Mouse (Mus musculus) heart, embryonic 14.5 days (tissue): Measurements from ENCODE around the gene Rft1. TPM values are rescaled to one million over a fixed set of nuclear protein-coding genes. Genes with fewer than 3 reads are reported as not detected.
A peak's percentile ranks its signal among the peaks of the same experiment; 100 is the strongest.

Experiments
- ATAC-seq: fragments of 200-750 bp; cut with Nextera tagmentation; 2 replicates; pipeline ENCODE4 v1.8.0; 2017; ENCODE audit warnings: low read depth, moderate TSS enrichment; ENCODE audit not compliant: insufficient number of reproducible peaks, insufficient read depth, low FRiP score
- H3K27ac ChIP-seq, 2 experiments: fragments of 200-500 bp in 1 of 2; fragments of 300-500 bp in 1 of 2; sonication (generic) in 1 of 2; replicated peaks in 1 of 2; 2 replicates each; pipeline ENCODE4 v1.5.1; 2012 to 2014; ENCODE audit warnings: low read depth in 2 of 2, low read length in 2 of 2, control low read depth in 1 of 2, mild to moderate bottlenecking in 1 of 2, mixed read lengths in 1 of 2; ENCODE audit not compliant: control insufficient read depth in 1 of 2, insufficient read depth in 1 of 2
- H3K27me3 ChIP-seq: fragments of 300-500 bp; sonication (generic); 2 replicates; pipeline ENCODE4 v1.6.1; 2014; ENCODE audit warnings: mild to moderate bottlenecking, low read length, control low read depth; ENCODE audit not compliant: control insufficient read depth, insufficient read depth
- H3K36me3 ChIP-seq: fragments of 300-500 bp; sonication (generic); 2 replicates; pipeline ENCODE4 v1.6.1; 2014; ENCODE audit warnings: mild to moderate bottlenecking, control low read depth, low read length, mixed read lengths; ENCODE audit not compliant: control insufficient read depth, insufficient read depth
- H3K4me1 ChIP-seq, 2 experiments: fragments of 200-500 bp in 1 of 2; fragments of 300-500 bp in 1 of 2; sonication (generic) in 1 of 2; 2 replicates each; pipeline ENCODE4 v1.6.1; 2012 to 2014; ENCODE audit warnings: low read length in 2 of 2, control low read depth in 1 of 2, mixed read lengths in 1 of 2; ENCODE audit not compliant: control insufficient read depth in 2 of 2, insufficient read depth in 2 of 2
- H3K4me2 ChIP-seq: fragments of 300-500 bp; sonication (generic); 2 replicates; pipeline ENCODE4 v1.6.1; 2014; ENCODE audit warnings: mild to moderate bottlenecking, low read length
- H3K4me3 ChIP-seq, 2 experiments: fragments of 200-500 bp in 1 of 2; fragments of 300-500 bp in 1 of 2; sonication (generic) in 1 of 2; 2 replicates each; pipeline ENCODE4 v1.5.1; 2012 to 2014; ENCODE audit warnings: low read length in 2 of 2, mild to moderate bottlenecking in 2 of 2, control low read depth in 1 of 2, low read depth in 1 of 2, moderate library complexity in 1 of 2; ENCODE audit not compliant: control insufficient read depth in 1 of 2, insufficient read depth in 1 of 2
- H3K9ac ChIP-seq: fragments of 300-500 bp; sonication (generic); 2 replicates; pipeline ENCODE4 v1.6.1; 2014; ENCODE audit warnings: mild to moderate bottlenecking, low read length
- H3K9me3 ChIP-seq: fragments of 300-500 bp; sonication (generic); 2 replicates; pipeline ENCODE4 v1.6.1; 2016; ENCODE audit warnings: low read length, control low read depth; ENCODE audit not compliant: control insufficient read depth
- WGBS: fragments of 180-500 bp; shearing (Covaris S2); extraction: QIAGEN DNeasy Blood & Tissue Kit; methylation state at CpG from one replicate; pipeline ENCODE4 v1.1.7; 2014; 5-methylcytosine and 5-hydroxymethylcytosine counted together
- polyA plus RNA-seq: library from polyadenylated mRNA; unstranded; fragments of >200 nt; fragmentation: Nextera tagmentation; extraction: Ambion mirVana; gene quantifications from 2 replicates; pipeline ENCODE4 v1.2.1, GENCODE M21; 2014

Gene Rft1
- polyA plus RNA-seq, 1 experiment from 2014 or later, result 11.8 TPM

DNA sequence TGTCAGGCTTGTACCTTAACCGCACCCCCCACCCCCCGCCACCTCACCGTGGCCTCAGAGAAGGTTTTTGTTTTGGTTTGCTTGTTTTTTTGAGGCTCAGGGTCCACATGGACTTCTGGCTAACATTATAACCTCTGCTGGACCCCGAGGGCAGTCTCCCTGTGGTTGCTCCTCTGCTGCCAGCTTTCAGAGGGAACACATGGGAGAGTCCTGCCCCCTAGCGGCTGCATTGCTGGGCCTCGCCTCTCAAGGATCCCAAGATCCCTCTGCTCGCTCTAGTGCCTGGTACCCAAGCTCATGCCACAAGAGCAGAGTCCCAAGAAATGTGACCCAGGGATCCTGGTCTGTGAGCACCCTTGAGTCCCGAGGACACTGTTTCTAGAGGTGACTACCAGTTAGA is 45.5 kb downstream of the Rft1 start:
- H3K9ac ChIP-seq, result no peak overlapping the region
- H3K4me1 ChIP-seq, result no peaks in the 10 kb centered on the region
- ATAC-seq, result no peak
- H3K27me3 ChIP-seq, result no peaks in the 10 kb centered on the region
- no peak overlapping the region for H3K4me2 ChIP-seq
- H3K4me3 ChIP-seq, result no peak overlapping the region
- no peaks in the 10 kb centered on the region for H3K36me3 ChIP-seq
- no peaks in the 10 kb centered on the region for H3K9me3 ChIP-seq
- no peak overlapping the region for H3K27ac ChIP-seq
- WGBS, result 34% methylated on average over 8 of the region's 8 CpGs

DNA sequence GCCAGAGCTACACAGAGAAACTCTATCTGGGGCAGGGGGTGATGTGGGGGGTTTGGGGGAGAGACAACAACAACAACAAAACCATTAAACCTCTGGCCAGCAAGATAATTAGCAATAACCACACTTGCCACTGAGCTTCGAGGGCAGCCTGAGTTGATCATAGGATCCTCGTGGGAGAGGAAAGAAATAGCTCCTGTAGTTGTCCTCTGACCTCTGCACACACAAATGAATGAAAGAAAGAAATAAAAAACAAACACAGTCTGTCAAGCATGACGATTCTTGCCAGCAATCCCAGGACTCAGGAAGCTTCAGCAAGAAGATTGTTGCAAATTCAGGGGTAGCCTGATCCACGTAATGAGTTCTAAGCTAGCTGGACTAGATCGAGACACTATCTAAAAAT is 48.4 kb downstream of the Rft1 start:
- Histone ChIP-seq H3K9ac (no peak overlapping the region), H3K27ac (no peak overlapping the region), H3K9me3 (no peaks in the 10 kb centered on the region), H3K4me1 (no peaks in the 10 kb centered on the region), H3K36me3 (no peaks in the 10 kb centered on the region), H3K4me2 (no peak overlapping the region), H3K4me3 (no peak overlapping the region), H3K27me3 (no peaks in the 10 kb centered on the region)
- WGBS, result 65% methylated on average over 5 of the region's 5 CpGs
- ATAC-seq, result no peak

DNA sequence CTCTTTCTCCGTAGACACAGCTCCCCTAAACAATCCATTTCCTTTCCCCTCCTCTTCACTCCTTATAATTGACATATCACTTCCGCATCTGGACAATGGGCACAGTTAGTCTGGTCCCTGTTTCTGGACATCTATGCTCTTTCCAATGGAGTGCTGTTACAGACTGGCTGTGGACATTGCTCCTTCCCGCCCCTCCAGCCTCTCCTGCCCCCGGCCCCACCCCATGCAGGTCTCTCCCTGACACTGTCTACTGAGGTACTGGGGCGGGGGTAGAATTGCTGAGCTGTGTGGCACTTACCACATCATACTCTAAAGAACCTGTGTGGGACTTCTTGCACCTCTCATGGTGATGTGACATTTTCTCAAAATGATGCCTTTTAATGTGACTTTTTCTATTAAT is 48.9 kb downstream of the Rft1 start:
- no peak overlapping the region for H3K9ac ChIP-seq
- H3K4me1 ChIP-seq, result no peaks in the 10 kb centered on the region
- H3K4me3 ChIP-seq, result no peak overlapping the region
- no peaks in the 10 kb centered on the region for H3K36me3 ChIP-seq
- H3K27me3 ChIP-seq, result no peaks in the 10 kb centered on the region
- H3K4me2 ChIP-seq, result no peak overlapping the region
- WGBS, result 81% methylated on average over 5 of the region's 5 CpGs
- no peak overlapping the region for H3K27ac ChIP-seq
- no peak for ATAC-seq
- no peaks in the 10 kb centered on the region for H3K9me3 ChIP-seq

DNA sequence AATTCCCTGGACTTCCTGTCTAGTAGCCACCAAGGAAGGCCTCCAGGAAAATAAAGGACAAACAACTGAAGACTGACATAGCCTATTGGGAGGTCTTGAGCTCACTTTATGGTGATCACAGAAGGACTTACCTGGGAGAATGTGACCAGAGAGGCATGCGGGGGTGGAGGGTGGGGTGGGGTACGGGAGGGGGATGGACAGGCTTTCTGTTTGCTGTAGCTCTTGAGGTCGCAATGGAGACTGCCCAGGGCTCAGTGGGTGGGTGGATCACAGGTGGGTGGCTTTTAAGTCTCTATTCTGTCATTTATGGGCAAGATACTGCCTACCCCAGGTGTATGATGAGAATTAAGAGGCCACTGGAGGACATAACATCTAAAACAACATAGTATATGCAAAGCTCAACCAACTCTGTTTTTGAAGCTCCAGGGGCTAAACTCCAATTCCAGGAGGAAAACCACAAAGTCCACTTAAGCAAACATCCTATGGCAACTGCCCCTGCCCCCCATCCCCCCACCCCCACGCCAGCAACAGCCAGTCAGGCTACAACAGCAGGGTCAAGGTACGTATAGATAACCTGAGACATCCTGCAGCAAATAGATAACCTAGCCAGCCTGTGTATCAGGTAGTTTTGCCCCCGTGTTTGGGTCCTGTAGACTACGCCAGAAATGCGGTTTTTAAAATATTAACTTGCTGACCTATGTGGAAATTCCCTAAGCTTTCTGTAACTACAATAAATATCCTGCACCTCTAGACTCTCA is 50.1 kb downstream of the Rft1 start:
- Histone ChIP-seq H3K4me1 (no peaks in the 10 kb centered on the region), H3K36me3 (no peaks in the 10 kb centered on the region), H3K27me3 (no peaks in the 10 kb centered on the region), H3K9ac (no peak overlapping the region), H3K27ac (no peak overlapping the region), H3K9me3 (no peaks in the 10 kb centered on the region), H3K4me3 (no peak overlapping the region), H3K4me2 (no peak overlapping the region)
- 69% methylated on average over 8 of the region's 8 CpGs for WGBS
- ATAC-seq, result no peak

DNA sequence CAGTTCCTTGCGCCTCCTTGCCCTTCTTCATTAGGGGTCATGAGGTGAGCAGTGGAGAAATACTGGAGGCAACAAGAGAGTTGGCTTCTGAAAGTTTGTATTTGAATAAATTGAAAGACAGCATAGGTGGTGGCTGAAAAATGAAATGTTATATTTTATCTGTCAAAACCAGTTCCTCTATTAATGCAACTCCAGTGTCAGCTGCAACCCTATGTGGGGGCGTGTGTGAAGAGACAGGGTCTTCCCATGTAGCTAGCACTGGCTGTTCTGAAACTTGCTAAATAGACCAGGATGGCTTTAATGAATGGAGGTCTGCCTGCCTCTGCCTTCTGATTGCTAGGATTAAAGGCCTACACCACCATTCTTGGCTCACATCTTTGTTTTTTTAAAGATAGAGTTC is 57.7 kb downstream of the Rft1 start:
- Histone ChIP-seq H3K27ac (no peak overlapping the region), H3K27me3 (0 out of 2 replicates have a peak, but pooled peaks cover 4% of the 10 kb centered on the region), H3K4me3 (no peak overlapping the region), H3K9me3 (no peaks in the 10 kb centered on the region), H3K4me2 (no peak overlapping the region), H3K36me3 (no peaks in the 10 kb centered on the region), H3K9ac (no peak overlapping the region), H3K4me1 (0 out of 4 replicates have a peak, but pooled peaks cover 0 to 3% of the 10 kb centered on the region in 2 experiments)
- no peak for ATAC-seq
- WGBS, result 97% methylated on average over 2 of the region's 2 CpGs

DNA sequence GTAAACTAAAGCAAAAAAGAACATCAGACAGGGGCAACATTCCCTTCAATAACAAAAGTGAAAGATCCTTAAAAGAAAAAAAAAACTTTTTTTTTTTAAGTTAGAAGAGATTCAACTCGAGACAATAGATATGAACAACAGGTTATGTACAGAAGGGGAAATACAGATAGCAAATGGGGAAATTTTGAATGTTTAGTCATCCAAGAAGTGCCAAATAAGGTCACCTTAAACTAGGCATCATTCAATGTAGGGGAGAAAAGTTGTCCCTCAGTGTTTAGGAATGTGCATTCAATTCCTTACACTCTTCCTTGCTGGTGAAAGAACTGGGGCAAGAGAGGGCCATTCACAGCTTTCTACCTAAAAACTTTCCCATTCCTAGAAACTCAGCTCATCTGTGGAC is 59.6 kb downstream of the Rft1 start:
- Histone ChIP-seq H3K4me1 (peaks cover 0 to 8% of the 10 kb centered on the region in 2 experiments; a peak in 1 of 4 replicates), H3K36me3 (no peaks in the 10 kb centered on the region), H3K4me2 (no peak overlapping the region), H3K9me3 (no peaks in the 10 kb centered on the region), H3K27me3 (0 out of 2 replicates have a peak, but pooled peaks cover 4% of the 10 kb centered on the region), H3K9ac (no peak overlapping the region), H3K27ac (no peak overlapping the region), H3K4me3 (no peak overlapping the region)
- WGBS, result 83% methylated on average over 1 of the region's 1 CpGs
- no peak for ATAC-seq

DNA sequence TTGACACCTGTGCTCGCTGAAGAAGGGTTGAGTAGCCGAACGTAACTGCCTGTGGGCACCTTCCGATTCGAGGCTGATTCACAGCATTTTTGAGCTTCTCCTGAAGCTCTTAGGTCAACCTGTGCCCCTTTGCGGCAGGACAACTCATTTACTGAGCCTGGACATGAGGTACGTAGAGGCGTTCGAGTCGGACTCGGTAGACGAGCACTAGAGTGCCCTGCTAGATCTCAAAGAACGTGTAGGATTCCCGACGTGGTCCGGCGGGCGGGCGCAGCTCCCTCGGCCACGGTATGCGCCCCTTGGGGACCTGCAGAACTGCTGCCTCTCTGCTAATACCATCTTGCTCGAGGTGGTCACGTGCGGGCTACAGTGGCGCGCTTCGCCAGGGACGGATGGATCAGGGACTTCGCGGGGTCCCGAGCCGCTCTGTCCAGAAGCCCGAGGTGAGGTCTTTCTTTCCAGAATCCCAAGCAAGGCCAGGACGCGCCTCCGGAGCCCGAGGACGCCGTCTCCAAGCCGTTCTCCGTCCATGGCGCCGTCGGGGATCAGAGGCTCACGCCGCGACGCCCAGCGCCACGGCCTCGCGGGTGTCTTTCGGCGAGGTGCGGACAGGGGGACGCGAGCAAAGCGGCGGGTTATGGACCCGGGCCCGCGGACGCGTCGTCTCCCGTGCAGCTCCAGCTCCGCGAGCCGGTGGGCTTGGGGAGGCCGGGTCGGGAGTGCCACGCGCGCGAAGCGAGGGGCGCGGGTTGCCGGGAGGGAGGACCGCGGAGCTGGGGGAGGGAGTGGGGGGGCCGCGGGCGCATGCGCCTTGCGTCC is 60.8 kb downstream of the Rft1 start, which contains the start of gene Sfmbt1:
Gene Sfmbt1 (plus strand): TSS at position 51 of the 819 bp plus-strand sequence.
- WGBS, result 2% methylated on average over 80 of the region's 87 CpGs
- 0 out of 2 replicates have a peak, but pooled peaks cover 4% of the 10 kb centered on the region for H3K27me3 ChIP-seq
- H3K4me1 ChIP-seq, result peaks cover 0 to 8% of the 10 kb centered on the region in 2 experiments; a peak in 1 of 4 replicates
- H3K4me2 ChIP-seq, result peak within 1 kb of the TSS; percentile 93
- H3K27ac ChIP-seq, result peak within 1 kb of the TSS; percentile 71 to 82
- H3K36me3 ChIP-seq, result no peaks in the 10 kb centered on the region
- peak within 1 kb of the TSS; percentile 79 for H3K9ac ChIP-seq
- peak within 1 kb of the TSS; percentile 91 to 99 for H3K4me3 ChIP-seq
- H3K9me3 ChIP-seq, result no peaks in the 10 kb centered on the region
- ATAC-seq, result peak; percentile 40; the same call in 1 of the 2 replicates
